Mouse (Mus musculus): ENCODE measurements at regions not wholly inside any gene's neighbourhood (a gene's known extent, or its start where the extent isn't known, plus 50 kb on each side); places are given as distances from the start of the nearest gene placed in this dataset.

GRCm38 (mm10) chr7:37390271-37390670, 383.2 kb downstream of the Zfp536 start:
- Histone ChIP-seq H3K9ac (ENCODE audit: low read depth, low read length) (no peak overlapping the region), H3K4me1 (ENCODE audit: control insufficient read depth, insufficient read depth, low read length) (peaks cover 5% of the 10 kb centered on the region), H3K4me2 (ENCODE audit: low read length) (no peak overlapping the region), H3K27me3 (ENCODE audit: control insufficient read depth, insufficient read depth, low read depth, low read length) (no peaks in the 10 kb centered on the region), H3K4me3 (ENCODE audit: low read depth, low read length) (no peak overlapping the region), H3K36me3 (ENCODE audit: control insufficient read depth, insufficient read depth, low read length) (no peaks in the 10 kb centered on the region), H3K27ac (ENCODE audit: low read length) (no peak overlapping the region), H3K9me3 (replicated peaks; ENCODE audit: control insufficient read depth, low read length, poor library complexity, severe bottlenecking) (no peaks in the 10 kb centered on the region)
- ATAC-seq, result no peak
- WGBS, result 97% methylated on average over 7 of the region's 7 CpGs

- Histone ChIP-seq H3K27ac (ENCODE audit: low read length) (no peak overlapping the region), H3K9ac (ENCODE audit: low read depth, low read length) (no peak overlapping the region), H3K4me2 (ENCODE audit: low read length) (no peak overlapping the region), H3K4me3 (ENCODE audit: low read depth, low read length) (no peak overlapping the region), H3K9me3 (replicated peaks; ENCODE audit: control insufficient read depth, low read length, poor library complexity, severe bottlenecking) (no peaks in the 10 kb centered on the region), H3K27me3 (ENCODE audit: control insufficient read depth, insufficient read depth, low read depth, low read length) (no peaks in the 10 kb centered on the region), H3K4me1 (ENCODE audit: control insufficient read depth, insufficient read depth, low read length) (peaks cover 5% of the 10 kb centered on the region), H3K36me3 (ENCODE audit: control insufficient read depth, insufficient read depth, low read length) (no peaks in the 10 kb centered on the region)
- ATAC-seq, result no peak
- 88% methylated on average over 6 of the region's 6 CpGs for WGBS
These were observed 381.3 kb downstream of the Zfp536 start for GRCm38 (mm10) chr7:37392122-37392521.

GRCm38 (mm10) chr7:37392604-37393003, 380.8 kb downstream of the Zfp536 start:
- H3K27ac ChIP-seq (ENCODE audit: low read length), result no peak overlapping the region
- WGBS, result 83% methylated on average over 8 of the region's 8 CpGs
- H3K36me3 ChIP-seq (ENCODE audit: control insufficient read depth, insufficient read depth, low read length), result no peaks in the 10 kb centered on the region
- H3K4me2 ChIP-seq (ENCODE audit: low read length), result no peak overlapping the region
- no peak for ATAC-seq
- no peak overlapping the region for H3K9ac ChIP-seq (ENCODE audit: low read depth, low read length)
- H3K27me3 ChIP-seq (ENCODE audit: control insufficient read depth, insufficient read depth, low read depth, low read length), result no peaks in the 10 kb centered on the region
- H3K9me3 ChIP-seq (replicated peaks; ENCODE audit: control insufficient read depth, low read length, poor library complexity, severe bottlenecking), result no peaks in the 10 kb centered on the region
- H3K4me3 ChIP-seq (ENCODE audit: low read depth, low read length), result no peak overlapping the region
- peaks cover 5% of the 10 kb centered on the region for H3K4me1 ChIP-seq (ENCODE audit: control insufficient read depth, insufficient read depth, low read length)

- no peaks in the 10 kb centered on the region for H3K9me3 ChIP-seq (replicated peaks; ENCODE audit: control insufficient read depth, low read length, poor library complexity, severe bottlenecking)
- 88% methylated on average over 3 of the region's 3 CpGs for WGBS
- H3K27ac ChIP-seq (ENCODE audit: low read length), result peak overlapping the region; percentile 22; the same call in 1 of the 2 replicates
- H3K9ac ChIP-seq (ENCODE audit: low read depth, low read length), result no peak overlapping the region
- H3K4me3 ChIP-seq (ENCODE audit: low read depth, low read length), result no peak overlapping the region
- H3K27me3 ChIP-seq (ENCODE audit: control insufficient read depth, insufficient read depth, low read depth, low read length), result no peaks in the 10 kb centered on the region
- H3K4me2 ChIP-seq (ENCODE audit: low read length), result no peak overlapping the region
- ATAC-seq, result no peak
- H3K4me1 ChIP-seq (ENCODE audit: control insufficient read depth, insufficient read depth, low read length), result peaks cover 5% of the 10 kb centered on the region
- H3K36me3 ChIP-seq (ENCODE audit: control insufficient read depth, insufficient read depth, low read length), result no peaks in the 10 kb centered on the region
These were observed 380.4 kb downstream of the Zfp536 start for GRCm38 (mm10) chr7:37393071-37393470.

- Histone ChIP-seq H3K9ac (ENCODE audit: low read depth, low read length) (no peak overlapping the region), H3K36me3 (ENCODE audit: control insufficient read depth, insufficient read depth, low read length) (no peaks in the 10 kb centered on the region), H3K27me3 (ENCODE audit: control insufficient read depth, insufficient read depth, low read depth, low read length) (no peaks in the 10 kb centered on the region), H3K4me2 (ENCODE audit: low read length) (no peak overlapping the region), H3K27ac (ENCODE audit: low read length) (no peak overlapping the region), H3K4me1 (ENCODE audit: control insufficient read depth, insufficient read depth, low read length) (peaks cover 5% of the 10 kb centered on the region), H3K9me3 (replicated peaks; ENCODE audit: control insufficient read depth, low read length, poor library complexity, severe bottlenecking) (no peaks in the 10 kb centered on the region), H3K4me3 (ENCODE audit: low read depth, low read length) (no peak overlapping the region)
- peak; percentile 36; the same call in 1 of the 2 replicates for ATAC-seq
- WGBS, result 45% methylated on average over 8 of the region's 8 CpGs
These were observed 378.4 kb downstream of the Zfp536 start for GRCm38 (mm10) chr7:37394965-37395426.

GRCm38 (mm10) chr7:37395881-37396513, 377.4 kb downstream of the Zfp536 start:
- Histone ChIP-seq H3K9me3 (replicated peaks; ENCODE audit: control insufficient read depth, low read length, poor library complexity, severe bottlenecking) (no peaks in the 10 kb centered on the region), H3K4me1 (ENCODE audit: control insufficient read depth, insufficient read depth, low read length) (peaks cover 5% of the 10 kb centered on the region), H3K4me2 (ENCODE audit: low read length) (no peak overlapping the region), H3K9ac (ENCODE audit: low read depth, low read length) (no peak overlapping the region), H3K27ac (ENCODE audit: low read length) (0 out of 2 replicates have a peak overlapping the region, but pooled peaks have one; percentile 20), H3K36me3 (ENCODE audit: control insufficient read depth, insufficient read depth, low read length) (no peaks in the 10 kb centered on the region), H3K27me3 (ENCODE audit: control insufficient read depth, insufficient read depth, low read depth, low read length) (no peaks in the 10 kb centered on the region), H3K4me3 (ENCODE audit: low read depth, low read length) (no peak overlapping the region)
- 86% methylated on average over 13 of the region's 13 CpGs for WGBS
- no peak for ATAC-seq

GRCm38 (mm10) chr7:37403483-37403882, 370.0 kb downstream of the Zfp536 start:
- H3K36me3 ChIP-seq (ENCODE audit: control insufficient read depth, insufficient read depth, low read length), result no peaks in the 10 kb centered on the region
- H3K4me1 ChIP-seq (ENCODE audit: control insufficient read depth, insufficient read depth, low read length), result no peaks in the 10 kb centered on the region
- H3K27ac ChIP-seq (ENCODE audit: low read length), result no peak overlapping the region
- no peaks in the 10 kb centered on the region for H3K27me3 ChIP-seq (ENCODE audit: control insufficient read depth, insufficient read depth, low read depth, low read length)
- no peak overlapping the region for H3K4me3 ChIP-seq (ENCODE audit: low read depth, low read length)
- no peak overlapping the region for H3K4me2 ChIP-seq (ENCODE audit: low read length)
- WGBS, result 93% methylated on average over 2 of the region's 2 CpGs
- H3K9ac ChIP-seq (ENCODE audit: low read depth, low read length), result no peak overlapping the region
- ATAC-seq, result no peak
- no peaks in the 10 kb centered on the region for H3K9me3 ChIP-seq (replicated peaks; ENCODE audit: control insufficient read depth, low read length, poor library complexity, severe bottlenecking)

- H3K4me2 ChIP-seq (ENCODE audit: low read length), result no peak overlapping the region
- no peaks in the 10 kb centered on the region for H3K4me1 ChIP-seq (ENCODE audit: control insufficient read depth, insufficient read depth, low read length)
- 64% methylated on average over 4 of the region's 4 CpGs for WGBS
- H3K4me3 ChIP-seq (ENCODE audit: low read depth, low read length), result no peak overlapping the region
- no peak for ATAC-seq
- no peaks in the 10 kb centered on the region for H3K36me3 ChIP-seq (ENCODE audit: control insufficient read depth, insufficient read depth, low read length)
- H3K9me3 ChIP-seq (replicated peaks; ENCODE audit: control insufficient read depth, low read length, poor library complexity, severe bottlenecking), result no peaks in the 10 kb centered on the region
- H3K9ac ChIP-seq (ENCODE audit: low read depth, low read length), result no peak overlapping the region
- H3K27me3 ChIP-seq (ENCODE audit: control insufficient read depth, insufficient read depth, low read depth, low read length), result no peaks in the 10 kb centered on the region
- no peak overlapping the region for H3K27ac ChIP-seq (ENCODE audit: low read length)
These were observed 360.1 kb downstream of the Zfp536 start for GRCm38 (mm10) chr7:37413350-37413749.

GRCm38 (mm10) chr7:37421704-37422103, 351.7 kb downstream of the Zfp536 start:
- Histone ChIP-seq H3K4me1 (ENCODE audit: control insufficient read depth, insufficient read depth, low read length) (no peaks in the 10 kb centered on the region), H3K36me3 (ENCODE audit: control insufficient read depth, insufficient read depth, low read length) (no peaks in the 10 kb centered on the region), H3K27ac (ENCODE audit: low read length) (no peak overlapping the region), H3K4me2 (ENCODE audit: low read length) (no peak overlapping the region), H3K9me3 (replicated peaks; ENCODE audit: control insufficient read depth, low read length, poor library complexity, severe bottlenecking) (no peaks in the 10 kb centered on the region), H3K9ac (ENCODE audit: low read depth, low read length) (no peak overlapping the region), H3K4me3 (ENCODE audit: low read depth, low read length) (no peak overlapping the region), H3K27me3 (ENCODE audit: control insufficient read depth, insufficient read depth, low read depth, low read length) (no peaks in the 10 kb centered on the region)
- no peak for ATAC-seq
- WGBS, result 86% methylated on average over 10 of the region's 10 CpGs
